Mouse (Mus musculus): Measurements from ENCODE around the gene Lif. TPM values are rescaled to one million over a fixed set of nuclear protein-coding genes. Genes with fewer than 3 reads are reported as not detected.

The Lif gene
- polyA plus RNA-seq, 1 experiment from 2014 or later: 0.36 TPM

DNA sequence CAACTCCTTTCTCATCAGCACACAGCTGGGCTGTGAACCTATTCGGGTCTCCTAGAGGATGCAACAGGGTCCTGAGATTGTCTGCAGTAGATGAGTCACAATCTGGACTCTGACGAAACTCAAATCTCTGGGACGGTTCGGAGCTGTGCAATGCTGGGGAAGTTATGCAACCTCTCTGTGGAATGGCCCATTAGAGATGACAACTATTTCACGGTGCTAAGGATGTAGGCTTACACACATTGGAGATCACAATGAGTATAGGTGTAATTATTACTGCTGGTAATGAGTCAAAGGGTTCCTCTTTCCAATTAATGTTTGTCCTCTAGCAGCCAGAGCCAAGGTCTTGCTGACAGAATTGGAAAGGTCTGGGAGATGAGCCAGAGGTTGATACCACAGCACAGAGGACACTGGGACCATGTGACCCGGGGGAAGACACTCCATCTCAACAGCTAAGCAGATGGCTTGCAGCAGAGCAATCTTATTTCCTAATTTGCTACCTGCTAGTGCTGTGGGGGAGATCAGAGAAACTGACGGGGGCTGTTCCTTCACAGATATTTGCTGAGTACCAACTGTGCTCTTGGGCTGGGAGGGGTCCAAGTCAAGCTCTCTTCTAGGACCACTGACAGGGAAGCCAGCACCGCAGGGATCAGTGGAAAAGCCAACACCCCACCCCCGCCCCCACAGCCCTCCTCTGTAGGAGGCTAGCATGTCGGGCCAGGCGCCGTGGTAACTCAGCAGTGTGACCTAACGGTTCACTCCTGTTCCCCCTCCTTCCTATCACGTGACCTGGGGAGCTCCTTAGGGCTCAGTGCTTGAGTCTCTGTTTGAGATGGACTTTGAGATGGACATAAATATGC, 37.4 kb downstream of the Lif start:
- Histone ChIP-seq H3K4me1 (peaks cover 30% of the 10 kb centered on the region), H3K36me3 (replicated peaks) (no peaks in the 10 kb centered on the region), H3K9me3 (no peaks in the 10 kb centered on the region), H3K27me3 (replicated peaks; ENCODE audit: low read depth, poor library complexity, severe bottlenecking) (peaks cover 59% of the 10 kb centered on the region), H3K4me3 (no peak overlapping the region), H3K27ac (replicated peaks) (no peak overlapping the region)
- no peak for DNase-seq (ENCODE audit: low spot score)
- WGBS: 48% methylated on average over 14 of the region's 14 CpGs

GRCm38 (mm10) chr11:4296610-4297275, 39.4 kb downstream of the Lif start:
- Histone ChIP-seq H3K27ac (replicated peaks) (no peak overlapping the region), H3K4me1 (peaks cover 34% of the 10 kb centered on the region), H3K4me3 (no peak overlapping the region), H3K9me3 (no peaks in the 10 kb centered on the region), H3K36me3 (replicated peaks) (no peaks in the 10 kb centered on the region), H3K27me3 (replicated peaks; ENCODE audit: low read depth, poor library complexity, severe bottlenecking) (peaks cover 77% of the 10 kb centered on the region)
- 77% methylated on average over 10 of the region's 10 CpGs for WGBS
- DNase-seq (ENCODE audit: low spot score): no peak

GRCm38 (mm10) chr11:4297753-4298152, 40.4 kb downstream of the Lif start:
- no peaks in the 10 kb centered on the region for H3K9me3 ChIP-seq
- peaks cover 74% of the 10 kb centered on the region for H3K27me3 ChIP-seq (replicated peaks; ENCODE audit: low read depth, poor library complexity, severe bottlenecking)
- no peak overlapping the region for H3K27ac ChIP-seq (replicated peaks)
- no peak overlapping the region for H3K4me3 ChIP-seq
- H3K4me1 ChIP-seq: peaks cover 41% of the 10 kb centered on the region
- WGBS: 76% methylated on average over 3 of the region's 3 CpGs
- DNase-seq (ENCODE audit: low spot score): no peak
- no peaks in the 10 kb centered on the region for H3K36me3 ChIP-seq (replicated peaks)

GRCm38 (mm10) chr11:4298615-4299014, 41.3 kb downstream of the Lif start:
- Histone ChIP-seq H3K4me1 (peaks cover 46% of the 10 kb centered on the region), H3K4me3 (no peak overlapping the region), H3K27me3 (replicated peaks; ENCODE audit: low read depth, poor library complexity, severe bottlenecking) (peaks cover 73% of the 10 kb centered on the region), H3K27ac (replicated peaks) (no peak overlapping the region; the same call in 1 of the 2 replicates), H3K36me3 (replicated peaks) (no peaks in the 10 kb centered on the region), H3K9me3 (no peaks in the 10 kb centered on the region)
- no peak for DNase-seq (ENCODE audit: low spot score)
- WGBS: 42% methylated on average over 7 of the region's 7 CpGs

- Histone ChIP-seq H3K9me3 (no peaks in the 10 kb centered on the region), H3K27me3 (replicated peaks; ENCODE audit: low read depth, poor library complexity, severe bottlenecking) (peaks cover 72% of the 10 kb centered on the region), H3K4me3 (no peak overlapping the region), H3K4me1 (peaks cover 46% of the 10 kb centered on the region), H3K36me3 (replicated peaks) (no peaks in the 10 kb centered on the region), H3K27ac (replicated peaks) (no peak overlapping the region; the same call in 1 of the 2 replicates)
- WGBS: 38% methylated on average over 12 of the region's 12 CpGs
- DNase-seq (ENCODE audit: low spot score): peak; percentile 61
These were observed 41.8 kb downstream of the Lif start for GRCm38 (mm10) chr11:4299191-4299590.

DNA sequence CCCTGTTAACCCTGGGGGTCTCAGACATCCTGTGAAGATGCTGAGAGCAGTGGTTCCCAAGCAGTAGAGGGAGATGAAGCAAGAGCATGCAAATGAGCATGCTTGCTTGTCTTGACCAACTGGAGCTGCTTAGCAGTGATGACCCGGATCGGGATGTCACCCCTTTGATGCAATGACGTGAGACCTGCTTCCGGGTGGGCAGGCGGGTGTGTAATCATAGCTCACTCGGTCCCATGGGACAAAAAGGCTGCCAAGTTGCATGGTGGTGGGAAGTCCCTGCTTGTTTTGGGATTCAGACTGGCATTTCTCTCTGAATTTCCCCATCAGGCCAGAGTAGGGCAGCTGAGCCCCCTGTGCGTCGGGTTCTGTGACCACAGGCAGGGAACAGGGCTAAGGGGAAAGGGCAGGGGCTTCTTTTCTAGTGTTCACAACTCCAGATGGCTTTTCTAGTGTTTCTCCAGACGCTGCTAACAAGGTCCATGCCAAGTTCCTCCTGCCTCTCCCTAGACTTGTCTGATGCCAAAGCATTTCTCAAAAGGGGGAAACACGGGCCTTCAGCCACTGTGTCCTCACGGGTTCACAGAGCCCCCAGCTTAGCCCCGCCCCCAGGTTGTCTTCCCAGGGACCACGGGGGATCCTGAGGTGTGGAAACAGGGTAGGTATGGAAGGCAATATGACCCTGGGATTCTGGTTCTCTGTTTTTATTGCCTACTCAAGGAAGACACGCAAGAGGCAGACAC, 42.5 kb downstream of the Lif start:
- no peak for DNase-seq (ENCODE audit: low spot score)
- Histone ChIP-seq H3K36me3 (replicated peaks) (no peaks in the 10 kb centered on the region), H3K4me1 (peaks cover 42% of the 10 kb centered on the region), H3K4me3 (no peak overlapping the region), H3K27me3 (replicated peaks; ENCODE audit: low read depth, poor library complexity, severe bottlenecking) (peaks cover 69% of the 10 kb centered on the region), H3K27ac (replicated peaks) (no peak overlapping the region; the same call in 1 of the 2 replicates), H3K9me3 (no peaks in the 10 kb centered on the region)
- 73% methylated on average over 14 of the region's 14 CpGs for WGBS

DNA sequence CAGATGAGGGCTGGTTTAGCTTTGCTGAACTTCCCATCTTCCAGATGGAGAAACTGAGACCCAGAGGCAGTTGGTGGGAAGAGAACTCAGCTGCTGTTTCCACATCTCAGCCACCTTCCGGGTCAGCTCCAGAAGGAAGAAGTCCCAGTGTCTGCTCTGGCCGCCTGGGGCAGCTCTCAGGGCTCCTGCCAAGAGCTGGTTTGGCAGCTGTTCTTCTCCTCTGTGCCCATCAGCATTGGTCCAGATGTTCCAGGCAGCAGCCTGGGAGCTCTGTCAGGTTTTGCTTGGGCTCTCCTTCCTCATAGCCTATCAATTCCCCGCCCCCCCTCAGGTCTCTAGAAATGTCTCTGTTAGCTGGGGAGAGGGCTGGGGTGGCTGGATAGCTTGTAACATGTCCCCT, 43.3 kb downstream of the Lif start:
- DNase-seq (ENCODE audit: low spot score): no peak
- Histone ChIP-seq H3K4me3 (no peak overlapping the region), H3K36me3 (replicated peaks) (no peaks in the 10 kb centered on the region), H3K9me3 (no peaks in the 10 kb centered on the region), H3K27ac (replicated peaks) (no peak overlapping the region), H3K4me1 (peaks cover 41% of the 10 kb centered on the region), H3K27me3 (replicated peaks; ENCODE audit: low read depth, poor library complexity, severe bottlenecking) (peaks cover 64% of the 10 kb centered on the region)
- WGBS: 72% methylated on average over 3 of the region's 3 CpGs

- Histone ChIP-seq H3K4me1 (peaks cover 46% of the 10 kb centered on the region), H3K36me3 (replicated peaks) (no peaks in the 10 kb centered on the region), H3K27me3 (replicated peaks; ENCODE audit: low read depth, poor library complexity, severe bottlenecking) (peaks cover 65% of the 10 kb centered on the region), H3K4me3 (no peak overlapping the region), H3K9me3 (no peaks in the 10 kb centered on the region), H3K27ac (replicated peaks) (peak overlapping the region; percentile 63)
- WGBS: 8% methylated on average over 5 of the region's 5 CpGs
- no peak for DNase-seq (ENCODE audit: low spot score)
These were observed 45.1 kb downstream of the Lif start for GRCm38 (mm10) chr11:4302363-4302913.

- Histone ChIP-seq H3K36me3 (replicated peaks) (no peaks in the 10 kb centered on the region), H3K27me3 (replicated peaks; ENCODE audit: low read depth, poor library complexity, severe bottlenecking) (peaks cover 66% of the 10 kb centered on the region), H3K4me3 (no peak overlapping the region), H3K4me1 (peaks cover 52% of the 10 kb centered on the region), H3K27ac (replicated peaks) (peak overlapping the region; percentile 63; the same call in 1 of the 2 replicates), H3K9me3 (no peaks in the 10 kb centered on the region)
- DNase-seq (ENCODE audit: low spot score): no peak
- WGBS: 56% methylated on average over 9 of the region's 9 CpGs
These were observed 45.7 kb downstream of the Lif start for GRCm38 (mm10) chr11:4303033-4303432.

DNA sequence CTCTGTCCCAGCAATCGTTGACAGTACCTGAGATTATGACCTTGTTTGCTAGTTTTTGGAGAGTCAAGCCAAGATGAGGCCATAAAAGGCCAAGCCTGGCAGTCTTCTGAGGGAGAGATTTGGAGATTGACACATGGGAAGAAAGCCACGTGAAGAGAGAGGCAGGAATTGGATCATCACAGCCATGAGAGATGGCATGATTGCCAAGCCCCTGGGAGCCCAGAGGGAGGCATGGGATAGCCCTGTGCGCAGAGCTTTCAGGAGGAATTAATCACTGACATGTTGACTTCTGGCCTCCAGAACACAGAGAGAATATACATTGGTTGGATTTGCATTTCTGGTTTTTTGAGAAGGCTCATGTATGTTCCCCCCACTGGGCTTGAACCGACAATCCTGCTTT, 46.8 kb downstream of the Lif start:
- DNase-seq (ENCODE audit: low spot score): no peak
- H3K4me3 ChIP-seq: no peak overlapping the region
- H3K27me3 ChIP-seq (replicated peaks; ENCODE audit: low read depth, poor library complexity, severe bottlenecking): peaks cover 67% of the 10 kb centered on the region
- H3K9me3 ChIP-seq: no peaks in the 10 kb centered on the region
- peaks cover 55% of the 10 kb centered on the region for H3K4me1 ChIP-seq
- 82% methylated on average over 4 of the region's 4 CpGs for WGBS
- H3K36me3 ChIP-seq (replicated peaks): no peaks in the 10 kb centered on the region
- H3K27ac ChIP-seq (replicated peaks): no peak overlapping the region

DNA sequence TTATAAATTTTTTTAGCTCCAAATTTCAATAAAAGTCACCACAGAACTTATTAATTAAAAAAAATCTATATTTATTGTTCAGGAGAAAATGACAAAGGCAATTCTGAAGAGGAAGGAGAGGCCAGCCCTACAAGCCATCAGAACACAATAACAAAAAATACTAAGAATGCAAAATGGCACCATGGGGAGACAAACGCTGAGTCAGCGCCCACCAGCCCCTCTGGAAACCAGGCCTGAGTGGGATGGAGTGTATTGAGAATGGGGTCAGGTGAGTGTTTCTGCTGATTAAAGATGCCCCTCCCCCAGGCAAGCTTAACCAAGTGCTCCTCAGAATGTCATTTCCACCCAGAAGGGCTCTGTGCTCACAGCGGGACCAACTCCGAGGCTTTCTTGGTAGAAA, 47.7 kb downstream of the Lif start:
- Histone ChIP-seq H3K4me3 (no peak overlapping the region), H3K27me3 (replicated peaks; ENCODE audit: low read depth, poor library complexity, severe bottlenecking) (peaks cover 60% of the 10 kb centered on the region), H3K9me3 (no peaks in the 10 kb centered on the region), H3K4me1 (peaks cover 53% of the 10 kb centered on the region), H3K36me3 (replicated peaks) (no peaks in the 10 kb centered on the region), H3K27ac (replicated peaks) (no peak overlapping the region)
- DNase-seq (ENCODE audit: low spot score): no peak
- WGBS: 87% methylated on average over 4 of the region's 4 CpGs

GRCm38 (mm10) chr11:4306086-4306485, 48.7 kb downstream of the Lif start:
- DNase-seq (ENCODE audit: low spot score): no peak
- no peaks in the 10 kb centered on the region for H3K9me3 ChIP-seq
- no peak overlapping the region for H3K4me3 ChIP-seq
- WGBS: 54% methylated on average over 2 of the region's 2 CpGs
- no peaks in the 10 kb centered on the region for H3K36me3 ChIP-seq (replicated peaks)
- no peak overlapping the region for H3K27ac ChIP-seq (replicated peaks)
- peaks cover 54% of the 10 kb centered on the region for H3K4me1 ChIP-seq
- H3K27me3 ChIP-seq (replicated peaks; ENCODE audit: low read depth, poor library complexity, severe bottlenecking): peaks cover 56% of the 10 kb centered on the region

Data from embryonic facial prominence, embryonic 10.5 days (tissue).